Mouse (Mus musculus): ENCODE data around the gene Tmem267. TPM values are rescaled to one million over a fixed set of nuclear protein-coding genes. Genes with fewer than 3 reads are reported as not detected.
A peak's percentile ranks its signal among the peaks of the same experiment; 100 is the strongest.

The Tmem267 gene
- total RNA-seq, 1 experiment = 0.94 TPM

GRCm38 (mm10) chr13:119456342-119456741 lies 31.5 kb upstream of the Tmem267 start:
- no peak for TF ChIP-seq HCFC1 (IDR thresholded peaks at IDR 0.05; ENCODE audit: borderline replicate concordance, insufficient read depth, low read length)
- no peak for TF ChIP-seq ZC3H11A (IDR thresholded peaks at IDR 0.05; ENCODE audit: borderline replicate concordance, low read depth, low read length)
- H3K9ac ChIP-seq (ENCODE audit: insufficient read depth, low read depth, low read length, poor library complexity, severe bottlenecking) = no peak overlapping the region
- H3K27ac ChIP-seq (ENCODE audit: insufficient read depth, low read depth, low read length, poor library complexity, severe bottlenecking) = no peak overlapping the region
- H3K4me1 ChIP-seq (ENCODE audit: control insufficient read depth in 2 of 2, insufficient read depth in 2 of 2, low read length in 2 of 2, poor library complexity in 1 of 2) = no peaks in the 10 kb centered on the region
- H3K4me3 ChIP-seq (ENCODE audit: insufficient read depth in 1 of 2, low read depth in 1 of 2, low read length in 2 of 2, poor library complexity in 1 of 2, severe bottlenecking in 1 of 2) = no peak overlapping the region
- DNase-seq (ENCODE audit: low read depth, low spot score) = no peak
- no peaks in the 10 kb centered on the region; the same call in 1 of the 2 replicates for H3K36me3 ChIP-seq (ENCODE audit: control insufficient read depth, insufficient read depth, low read length, poor library complexity, severe bottlenecking)
- in situ Hi-C loops (cut with MboI; ENCODE audit: low sequenced_read_pairs in 2 of 2, unreplicated experiment in 2 of 2) = no loop called here
- no peaks in the 10 kb centered on the region for H3K9me3 ChIP-seq (ENCODE audit: control insufficient read depth, insufficient read depth, low read depth, low read length)

GRCm38 (mm10) chr13:119461900-119462595 lies 25.8 kb upstream of the Tmem267 start:
- H3K36me3 ChIP-seq (ENCODE audit: control insufficient read depth, insufficient read depth, low read length, poor library complexity, severe bottlenecking) = peaks cover 4% of the 10 kb centered on the region; the same call in 1 of the 2 replicates
- no peak for DNase-seq (ENCODE audit: low read depth, low spot score)

GRCm38 (mm10) chr13:119462596-119463560 lies 25.0 kb upstream of the Tmem267 start, which contains the start of gene 4833420G17Rik:
Gene 4833420G17Rik, plus strand, starts transcription at chr13:119462768.
- H3K36me3 ChIP-seq (ENCODE audit: control insufficient read depth, insufficient read depth, low read length, poor library complexity, severe bottlenecking) = peaks cover 4% of the 10 kb centered on the region; the same call in 1 of the 2 replicates
- DNase-seq (ENCODE audit: low read depth, low spot score) = peak; percentile 90
- peak within 1 kb of the TSS; percentile 90 for H3K9ac ChIP-seq (ENCODE audit: insufficient read depth, low read depth, low read length, poor library complexity, severe bottlenecking)
- TF ChIP-seq HCFC1 (IDR thresholded peaks at IDR 0.05; ENCODE audit: borderline replicate concordance, insufficient read depth, low read length) (peak; percentile 69; the same call in 1 of the 2 replicates), ZC3H11A (IDR thresholded peaks at IDR 0.05; ENCODE audit: borderline replicate concordance, low read depth, low read length) (no peak), ZNF384 (IDR thresholded peaks at IDR 0.05; ENCODE audit: low read depth, low read length) (no peak)
- peak within 1 kb of the TSS; percentile 56 for H3K27ac ChIP-seq (ENCODE audit: insufficient read depth, low read depth, low read length, poor library complexity, severe bottlenecking)
- in situ Hi-C loops (cut with MboI; ENCODE audit: low sequenced_read_pairs in 2 of 2, unreplicated experiment in 2 of 2) = no loop called here
- peak within 1 kb of the TSS; percentile 91 for H3K4me3 ChIP-seq (ENCODE audit: insufficient read depth in 1 of 2, low read depth in 1 of 2, low read length in 2 of 2, poor library complexity in 1 of 2, severe bottlenecking in 1 of 2)
- no peaks in the 10 kb centered on the region; a peak in 1 of 4 replicates for H3K4me1 ChIP-seq (ENCODE audit: control insufficient read depth in 2 of 2, insufficient read depth in 2 of 2, low read length in 2 of 2, poor library complexity in 1 of 2)
- no peaks in the 10 kb centered on the region for H3K9me3 ChIP-seq (ENCODE audit: control insufficient read depth, insufficient read depth, low read depth, low read length)

More at GRCm38 (mm10) chr13:119461900-119462595, 25.8 kb upstream of the Tmem267 start:
- Histone ChIP-seq H3K4me3 (ENCODE audit: insufficient read depth in 1 of 2, low read depth in 1 of 2, low read length in 2 of 2, poor library complexity in 1 of 2, severe bottlenecking in 1 of 2) (peak overlapping the region; percentile 91), H3K4me1 (ENCODE audit: control insufficient read depth in 2 of 2, insufficient read depth in 2 of 2, low read length in 2 of 2, poor library complexity in 1 of 2) (no peaks in the 10 kb centered on the region; a peak in 1 of 4 replicates), H3K9ac (ENCODE audit: insufficient read depth, low read depth, low read length, poor library complexity, severe bottlenecking) (peak overlapping the region; percentile 59), H3K9me3 (ENCODE audit: control insufficient read depth, insufficient read depth, low read depth, low read length) (no peaks in the 10 kb centered on the region), H3K27ac (ENCODE audit: insufficient read depth, low read depth, low read length, poor library complexity, severe bottlenecking) (peak overlapping the region; percentile 56)
- TF ChIP-seq ZC3H11A (IDR thresholded peaks at IDR 0.05; ENCODE audit: borderline replicate concordance, low read depth, low read length) = no peak
- TF ChIP-seq ZNF384 (IDR thresholded peaks at IDR 0.05; ENCODE audit: low read depth, low read length) = no peak
- TF ChIP-seq MAFK (IDR thresholded peaks at IDR 0.05; ENCODE audit: insufficient read depth, low read depth, low read length) = peak; percentile 47; the same call in 1 of the 2 replicates
- in situ Hi-C loops (cut with MboI; ENCODE audit: low sequenced_read_pairs in 2 of 2, unreplicated experiment in 2 of 2) = no loop called here

- DNase-seq (ENCODE audit: low read depth, low spot score) = no peak
- no peak overlapping the region for H3K4me3 ChIP-seq (ENCODE audit: insufficient read depth in 1 of 2, low read depth in 1 of 2, low read length in 2 of 2, poor library complexity in 1 of 2, severe bottlenecking in 1 of 2)
- H3K36me3 ChIP-seq (ENCODE audit: control insufficient read depth, insufficient read depth, low read length, poor library complexity, severe bottlenecking) = peaks cover 11% of the 10 kb centered on the region
- in situ Hi-C loops (cut with MboI; ENCODE audit: low sequenced_read_pairs in 2 of 2, unreplicated experiment in 2 of 2) = no loop called here
- no peak overlapping the region for H3K27ac ChIP-seq (ENCODE audit: insufficient read depth, low read depth, low read length, poor library complexity, severe bottlenecking)
- TF ChIP-seq MAFK (IDR thresholded peaks at IDR 0.05; ENCODE audit: insufficient read depth, low read depth, low read length) (no peak), ZNF384 (IDR thresholded peaks at IDR 0.05; ENCODE audit: low read depth, low read length) (no peak), ZC3H11A (IDR thresholded peaks at IDR 0.05; ENCODE audit: borderline replicate concordance, low read depth, low read length) (no peak), CHD2 (IDR thresholded peaks at IDR 0.05; ENCODE audit: low read depth, low read length) (no peak), HCFC1 (IDR thresholded peaks at IDR 0.05; ENCODE audit: borderline replicate concordance, insufficient read depth, low read length) (no peak)
- no peak overlapping the region for H3K9ac ChIP-seq (ENCODE audit: insufficient read depth, low read depth, low read length, poor library complexity, severe bottlenecking)
- no peaks in the 10 kb centered on the region for H3K4me1 ChIP-seq (ENCODE audit: control insufficient read depth in 2 of 2, insufficient read depth in 2 of 2, low read length in 2 of 2, poor library complexity in 1 of 2)
- H3K9me3 ChIP-seq (ENCODE audit: control insufficient read depth, insufficient read depth, low read depth, low read length) = no peaks in the 10 kb centered on the region
Observed at GRCm38 (mm10) chr13:119476631-119477030, 11.2 kb upstream of the Tmem267 start.

All from ES-E14 (cell line).